Mouse (Mus musculus) spleen, adult 18-20 months (tissue): ENCODE results near the gene Arsg.

Source experiments
- DNase-seq, 2 experiments: peaks; one replicate each; pipeline ENCODE4 v3.0.0; 2022; ENCODE audit warnings: mixed read lengths in 2 of 2

Gene Arsg

DNA sequence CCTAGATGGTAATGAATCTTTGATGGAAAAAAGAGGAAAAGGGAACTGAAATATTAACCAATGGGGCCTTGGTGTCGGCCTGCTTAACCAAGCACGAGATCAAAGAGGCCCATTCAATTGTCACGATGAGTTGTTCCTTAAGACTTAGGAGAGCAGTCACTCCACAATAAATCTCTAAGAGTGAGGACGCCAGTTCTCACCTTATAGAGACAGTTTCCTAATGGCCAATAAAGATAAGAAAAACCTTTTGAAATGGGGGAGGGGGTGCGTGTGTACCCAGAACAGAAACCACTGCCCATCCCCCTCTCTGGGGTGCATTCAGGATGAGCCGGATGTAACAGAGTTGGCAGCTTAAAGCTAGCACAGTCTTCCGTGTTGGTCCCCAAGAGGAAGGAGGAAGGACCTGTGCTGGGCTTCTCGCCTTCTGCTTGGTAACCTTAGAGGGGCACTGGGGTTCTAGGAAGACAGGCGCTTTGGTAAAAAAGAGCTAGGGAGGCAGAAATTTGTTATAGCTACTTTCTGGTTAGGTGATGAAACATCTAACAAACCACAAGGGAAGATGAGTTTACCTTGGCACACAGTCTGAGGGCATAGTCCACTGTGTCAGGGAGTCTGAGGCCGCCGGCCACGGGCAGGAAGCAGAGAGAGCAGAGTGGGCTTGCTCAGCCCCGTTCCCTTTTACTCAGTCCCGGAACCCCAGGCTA lies 22.7 kb downstream of the Arsg start:
- DNase-seq = peak; percentile 43 to 54

GRCm38 (mm10) chr11:109496475-109496993 lies 23.4 kb downstream of the Arsg start:
- DNase-seq = no peak

DNA sequence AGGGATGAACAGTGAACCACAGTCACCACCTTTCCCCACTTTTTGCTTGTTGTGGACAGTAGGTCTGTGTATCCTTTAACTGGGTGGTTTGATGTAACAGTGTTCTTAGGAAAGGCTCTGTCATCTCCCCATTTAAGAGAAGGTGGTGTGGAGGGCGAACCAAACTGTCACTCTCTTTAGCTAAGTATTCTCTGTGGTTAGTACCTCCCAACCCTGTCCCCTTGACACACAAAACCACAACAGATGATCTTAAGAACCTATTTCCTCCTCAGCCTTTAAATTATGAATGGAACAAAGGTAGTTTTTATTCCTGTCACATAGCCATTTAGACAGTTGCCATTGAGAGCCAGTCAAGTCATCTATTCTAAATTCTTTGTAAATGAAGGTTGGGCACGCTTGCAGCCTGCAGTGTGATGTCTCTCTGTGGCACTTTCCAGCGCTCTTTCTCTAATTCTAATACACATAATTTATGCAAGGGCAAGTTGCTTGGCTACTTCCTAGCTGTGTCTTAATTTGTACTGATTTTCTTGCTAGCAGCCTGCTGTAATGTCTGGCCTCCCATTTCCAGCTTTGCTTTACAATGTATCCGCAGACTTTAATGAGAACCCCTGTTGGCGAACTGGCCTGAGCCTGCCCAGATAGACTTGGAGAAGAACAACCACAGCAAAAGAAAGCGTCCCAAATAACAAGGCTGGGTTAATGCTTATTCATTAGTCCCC lies 24.0 kb downstream of the Arsg start:
- DNase-seq = no peak

- no peak for DNase-seq
Observed at GRCm38 (mm10) chr11:109497990-109498389, 24.8 kb downstream of the Arsg start.

- no peak for DNase-seq
Observed at GRCm38 (mm10) chr11:109500206-109500605, 27.0 kb downstream of the Arsg start.

DNA sequence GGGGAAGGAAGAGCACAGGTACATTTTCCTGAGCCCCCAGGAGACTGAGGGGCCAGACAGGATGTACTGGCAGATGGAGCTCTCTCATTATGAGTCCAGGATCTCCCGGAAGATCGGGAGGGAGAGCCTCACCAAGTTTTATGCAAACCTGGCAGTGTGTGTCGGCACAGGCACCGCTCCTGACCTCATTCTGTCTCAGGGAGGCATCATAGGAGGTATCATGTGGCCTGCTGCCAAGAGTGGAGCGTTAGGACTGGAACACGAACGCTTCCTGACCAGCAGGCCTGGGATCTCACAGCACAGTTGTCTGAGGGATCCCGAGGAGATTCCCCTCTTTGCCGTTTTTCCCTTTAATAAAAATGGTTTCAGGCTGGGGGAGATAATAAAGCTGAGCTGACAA lies 31.8 kb downstream of the Arsg start:
- DNase-seq = no peak

DNA sequence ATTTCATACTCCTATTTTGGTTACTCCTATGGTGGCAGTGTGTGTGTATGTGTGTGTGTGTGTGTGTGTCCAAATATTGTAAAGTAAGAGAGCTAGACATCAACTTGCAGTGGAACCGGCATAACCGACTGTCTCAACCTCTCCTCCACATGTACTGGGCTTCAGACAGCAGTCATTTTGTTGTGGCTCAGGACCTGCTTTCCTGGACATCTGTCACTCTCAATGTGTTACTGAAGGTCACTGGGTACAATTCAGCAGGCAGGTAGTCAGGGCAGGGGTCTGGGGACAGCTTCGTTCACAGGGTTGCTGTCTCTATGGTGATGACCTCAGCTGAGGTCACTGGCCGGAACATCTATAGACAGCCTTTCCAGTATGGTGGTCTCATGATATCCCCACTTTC lies 32.6 kb downstream of the Arsg start:
- DNase-seq = no peak

DNA sequence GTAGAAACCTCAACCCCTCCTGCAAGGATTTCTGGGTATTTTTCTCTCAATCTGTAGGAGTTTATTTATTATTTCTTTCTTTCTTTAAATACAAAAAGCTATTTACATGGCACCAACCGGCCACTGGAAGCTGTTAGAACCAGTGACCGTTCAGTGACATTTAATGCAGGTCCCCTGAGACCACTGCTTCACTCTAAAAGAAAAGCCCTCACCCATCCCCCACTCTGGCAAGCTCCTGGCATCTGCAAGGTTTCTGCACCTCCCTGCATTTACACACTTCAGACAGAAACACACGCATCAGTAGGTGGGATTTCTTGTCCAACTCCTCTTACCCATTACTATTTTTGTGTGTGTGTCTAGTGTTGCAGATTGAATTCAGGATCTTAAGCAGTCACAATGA lies 33.9 kb downstream of the Arsg start:
- no peak for DNase-seq

DNA sequence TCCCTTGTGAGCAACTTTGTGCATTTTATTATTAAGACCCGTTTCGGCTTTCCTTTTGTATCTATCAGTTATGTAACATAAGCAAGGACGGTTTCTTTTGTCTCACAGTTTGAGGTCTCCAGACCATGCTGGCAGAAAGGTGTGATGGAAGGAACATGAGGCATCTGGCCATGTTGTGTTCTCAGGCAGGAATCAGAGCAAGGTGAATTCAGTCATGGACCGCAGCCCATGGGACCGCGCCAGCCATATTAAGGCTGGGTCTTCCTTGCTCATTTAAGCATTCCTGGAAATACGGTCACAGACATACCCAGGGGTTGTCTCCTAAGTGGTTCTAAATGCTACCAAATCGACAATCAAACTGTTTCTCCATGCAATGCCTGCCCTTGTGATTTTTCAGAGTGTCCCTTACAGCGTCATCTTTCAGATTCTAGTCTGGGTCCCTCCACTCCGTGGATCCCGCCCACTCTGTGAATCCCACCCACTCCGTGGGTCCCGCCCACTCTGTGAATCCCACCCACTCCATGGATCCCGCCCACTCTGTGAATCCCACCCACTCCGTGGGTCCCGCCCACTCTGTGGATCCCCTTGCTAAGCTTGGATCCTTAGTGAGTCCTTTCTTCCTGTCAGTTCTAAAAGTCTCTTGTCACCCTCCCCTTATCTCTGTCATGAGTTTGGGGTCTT lies 40.0 kb downstream of the Arsg start:
- DNase-seq = no peak

- DNase-seq = no peak
Observed at GRCm38 (mm10) chr11:109514064-109514612, 41.0 kb downstream of the Arsg start.

- no peak for DNase-seq
Observed at GRCm38 (mm10) chr11:109517330-109517729, 44.2 kb downstream of the Arsg start.

DNA sequence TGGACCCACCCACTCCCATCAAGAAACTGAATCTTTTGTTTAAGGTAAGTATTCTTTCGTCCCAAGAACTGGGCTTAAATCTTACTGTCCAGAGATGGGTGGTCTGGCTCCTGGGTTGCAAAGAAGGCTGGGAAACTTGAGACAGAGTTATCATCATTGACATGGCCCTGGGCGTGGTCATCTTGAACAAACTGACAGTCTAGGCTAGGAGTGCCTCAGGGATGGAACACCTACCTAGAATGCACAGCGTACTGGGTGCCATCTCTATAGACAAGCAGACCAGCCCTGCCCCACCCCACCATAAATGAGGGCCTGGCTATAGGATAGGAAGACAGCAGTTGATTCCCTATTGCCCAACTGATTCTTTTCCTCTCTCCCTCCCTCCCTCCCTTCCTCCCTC lies 44.6 kb downstream of the Arsg start:
- DNase-seq = no peak

- no peak for DNase-seq
Observed at GRCm38 (mm10) chr11:109520958-109521357, 47.8 kb downstream of the Arsg start.

- DNase-seq = no peak
Observed at GRCm38 (mm10) chr11:109524869-109525268, 51.7 kb downstream of the Arsg start.

DNA sequence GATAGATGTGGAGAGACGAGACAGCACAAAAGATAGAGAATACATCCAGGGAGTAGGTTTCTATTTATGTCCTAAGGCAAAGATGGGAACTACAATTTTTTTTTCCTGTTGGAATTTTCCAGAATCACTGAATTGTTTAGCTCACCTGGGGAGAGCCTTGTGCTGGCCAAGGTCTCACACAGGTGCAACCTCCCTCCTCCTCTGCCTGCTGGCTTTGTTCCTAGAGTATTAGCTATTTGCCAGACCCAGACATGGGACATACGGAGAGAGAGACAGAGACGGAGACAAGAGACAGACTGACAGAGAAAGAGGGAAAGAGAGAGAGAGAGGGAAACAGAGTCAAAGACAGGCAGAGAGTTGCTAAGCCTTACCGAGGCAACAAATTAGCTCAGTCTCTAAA lies 52.4 kb downstream of the Arsg start:
- no peak for DNase-seq

- no peak for DNase-seq
Observed at GRCm38 (mm10) chr11:109530030-109530429, 56.9 kb downstream of the Arsg start.

GRCm38 (mm10) chr11:109535966-109536365 lies 62.8 kb downstream of the Arsg start:
- DNase-seq = no peak

GRCm38 (mm10) chr11:109536939-109537338 lies 63.8 kb downstream of the Arsg start:
- DNase-seq = no peak

GRCm38 (mm10) chr11:109539290-109539689 lies 66.1 kb downstream of the Arsg start:
- no peak for DNase-seq

- no peak for DNase-seq
Observed at GRCm38 (mm10) chr11:109543466-109543865, 70.3 kb downstream of the Arsg start.

DNA sequence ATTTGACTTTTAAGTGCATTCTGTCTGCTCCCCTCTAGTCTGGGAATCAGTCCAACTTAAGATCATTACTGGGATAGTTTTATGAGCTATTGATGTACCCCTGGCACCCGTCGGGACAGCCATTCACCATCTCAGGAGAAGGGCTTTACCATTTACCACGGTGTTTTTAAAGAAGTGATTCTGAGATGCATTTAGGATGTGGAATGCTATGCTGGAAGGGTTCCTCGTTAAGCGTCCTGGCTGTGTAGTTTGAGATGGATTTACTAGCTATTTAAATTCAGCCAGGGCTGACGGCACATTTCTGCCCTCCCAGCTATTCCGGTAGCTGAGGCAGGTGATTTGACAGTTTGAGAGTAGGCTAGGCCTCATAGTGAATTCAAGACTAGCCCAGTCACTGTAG lies 71.3 kb downstream of the Arsg start:
- DNase-seq = no peak

- no peak for DNase-seq
Observed at GRCm38 (mm10) chr11:109545265-109545664, 72.1 kb downstream of the Arsg start.

DNA sequence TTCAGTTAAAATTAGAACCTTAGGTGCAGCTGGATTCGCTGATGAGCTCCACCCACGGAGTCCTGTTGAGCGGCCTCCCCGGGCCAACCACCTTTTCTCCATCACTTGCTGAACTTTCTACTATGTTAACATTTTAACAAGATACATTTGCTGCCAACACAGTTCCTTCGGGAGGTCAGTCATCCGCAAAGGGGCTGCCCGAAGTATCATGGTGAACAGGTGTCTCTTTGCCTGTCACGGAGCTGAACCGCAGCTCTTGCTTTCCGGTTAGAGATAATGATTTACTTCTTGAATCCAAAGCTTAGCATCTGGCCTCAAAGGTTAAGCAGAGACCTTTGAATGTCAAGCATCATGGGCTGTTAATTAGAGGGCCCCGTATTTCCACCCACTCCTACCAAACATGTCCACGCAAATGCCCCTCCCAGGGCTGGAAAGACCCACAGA lies 72.5 kb downstream of the Arsg start:
- no peak for DNase-seq
